Mouse (Mus musculus) heart, postnatal 0 days (tissue): ENCODE measurements around the gene Vps8.

ENCODE experiments used
- CTCF ChIP-seq: IDR thresholded peaks from 2 replicates; pipeline ENCODE4 v1.5.1; 2016; ENCODE audit warnings: antibody characterized with exemption, control low read depth, low read depth
- EP300 ChIP-seq: IDR thresholded peaks from 2 replicates; pipeline ENCODE4 v1.6.1; 2016; ENCODE audit warnings: antibody characterized with exemption, low read depth

DNA sequence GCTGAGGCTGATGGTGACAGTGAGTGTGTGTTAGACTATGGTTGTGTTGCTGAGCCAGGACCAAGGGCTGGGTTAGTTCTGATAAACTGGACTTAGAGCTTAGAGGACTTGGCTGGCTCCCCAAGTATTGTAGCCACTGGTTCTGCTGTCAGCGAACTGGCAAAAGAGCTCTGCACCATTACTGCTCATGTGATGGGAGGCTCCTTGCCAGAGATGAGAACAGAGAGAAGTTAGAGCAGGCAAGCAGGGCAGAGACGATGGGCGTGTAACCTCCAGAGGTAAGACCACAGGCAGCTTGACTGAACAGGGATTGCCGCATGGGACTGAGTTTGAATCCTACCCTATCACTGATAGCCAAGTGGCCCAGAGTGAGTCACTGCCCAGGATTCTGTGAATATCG is 220.0 kb downstream of the Vps8 start:
- no peak for TF ChIP-seq CTCF
- no peak for TF ChIP-seq EP300
